Mouse (Mus musculus): ENCODE results near the gene Cachd1.

Cachd1 gene

GRCm38 (mm10) chr4:100793147-100793546, 16.7 kb downstream of the Cachd1 start:
- no peak for DNase-seq

DNA sequence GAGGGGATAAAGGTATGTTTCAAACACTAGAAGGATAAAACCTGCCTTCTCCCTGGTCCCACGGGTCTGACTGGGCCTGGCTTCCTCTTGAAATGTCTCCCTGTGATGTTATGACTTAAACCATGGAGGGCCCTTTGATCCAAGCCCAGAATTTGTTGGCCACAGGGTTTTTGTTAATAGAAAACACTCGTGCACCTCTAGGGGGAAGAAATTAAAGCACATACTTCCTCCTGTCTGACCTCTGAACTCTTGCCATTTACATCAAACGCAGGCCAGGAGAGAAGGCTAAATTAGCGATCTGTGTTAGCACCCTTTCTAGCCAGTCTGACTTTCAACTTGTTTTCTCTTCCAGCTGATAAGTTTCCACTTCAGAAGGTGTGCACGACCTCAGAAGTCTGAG, 19.0 kb downstream of the Cachd1 start:
- DNase-seq, result no peak

GRCm38 (mm10) chr4:100800730-100801442, 24.4 kb downstream of the Cachd1 start:
- DNase-seq, result no peak

DNA sequence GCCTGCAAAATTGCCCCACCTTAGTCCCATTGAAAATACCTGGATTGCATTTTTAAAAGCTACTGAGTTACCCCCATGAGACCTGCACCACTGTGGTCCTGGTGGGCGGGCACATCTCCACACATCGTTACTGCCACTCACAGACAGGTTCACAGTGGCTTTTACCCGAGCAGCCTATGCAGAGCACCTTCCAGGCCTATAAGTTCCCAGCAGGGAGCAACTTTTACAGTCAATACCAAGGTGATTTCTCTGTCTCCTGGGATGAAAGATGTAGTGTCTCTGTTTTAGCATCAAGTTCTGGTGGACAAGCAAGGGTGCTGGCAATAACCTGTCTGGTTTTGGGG, 24.9 kb downstream of the Cachd1 start:
- DNase-seq, result no peak

DNA sequence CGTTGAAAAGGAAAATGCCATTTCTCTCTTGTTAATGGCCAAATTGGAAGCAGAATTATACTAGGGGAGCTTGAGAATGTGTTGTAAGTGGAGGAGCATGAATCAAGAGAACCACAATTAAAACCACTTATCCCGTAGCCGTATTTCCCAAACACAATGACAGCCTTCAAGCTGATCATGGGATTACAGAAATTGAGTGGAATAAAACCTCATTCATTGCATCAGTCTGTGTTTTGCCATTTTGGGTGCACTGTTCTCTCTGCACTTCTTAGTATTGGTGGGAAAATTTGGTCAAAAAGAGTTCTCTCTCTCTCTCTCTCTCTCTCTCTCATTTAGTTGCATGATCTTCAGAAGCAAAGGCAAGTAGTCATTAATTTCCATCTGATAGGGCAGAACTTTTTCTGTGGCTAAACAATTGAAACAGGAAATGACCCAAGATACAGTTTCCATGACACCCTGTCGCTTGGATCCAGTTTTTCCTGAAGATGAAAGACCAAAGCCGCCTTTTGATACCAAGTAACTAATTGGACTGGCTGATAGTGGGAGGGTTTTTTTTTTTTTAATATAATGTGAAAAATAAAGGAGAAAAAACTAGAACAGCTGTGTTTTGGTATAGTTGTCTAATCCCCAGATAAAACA, 34.7 kb downstream of the Cachd1 start:
- DNase-seq, result no peak

GRCm38 (mm10) chr4:100811802-100812510, 35.5 kb downstream of the Cachd1 start:
- no peak for DNase-seq

DNA sequence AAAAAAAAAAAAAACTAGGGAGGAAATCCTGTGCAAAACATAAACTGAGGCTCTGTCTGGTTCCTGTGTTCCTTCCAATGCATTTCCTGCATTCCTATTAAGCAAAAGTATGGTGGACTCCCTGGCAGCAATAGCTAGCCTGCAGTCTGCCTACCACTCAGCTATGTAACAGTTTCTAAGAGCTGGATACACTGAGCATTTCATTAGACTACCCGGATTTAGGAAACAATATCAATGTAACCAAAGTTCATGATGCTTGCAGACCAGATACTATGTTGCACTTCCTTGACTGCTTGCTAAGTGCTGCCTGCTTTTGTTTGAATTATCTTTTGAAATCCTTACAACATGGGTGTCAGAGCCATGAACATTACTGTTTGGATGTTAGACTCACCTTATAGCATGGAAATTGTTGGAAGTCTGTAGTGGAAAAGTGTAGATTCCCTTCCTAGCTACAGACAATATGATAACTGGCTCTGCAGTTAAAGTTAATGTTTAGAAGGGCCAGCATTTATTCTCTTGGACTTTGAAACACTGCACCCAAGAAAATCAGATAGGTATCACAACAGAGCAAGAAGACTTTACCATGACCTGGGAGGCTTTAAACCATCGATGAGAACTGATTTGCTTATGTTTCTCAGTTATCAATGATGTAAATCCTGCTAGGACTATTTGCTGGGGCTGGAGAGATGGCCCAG, 37.4 kb downstream of the Cachd1 start:
- DNase-seq, result no peak

DNA sequence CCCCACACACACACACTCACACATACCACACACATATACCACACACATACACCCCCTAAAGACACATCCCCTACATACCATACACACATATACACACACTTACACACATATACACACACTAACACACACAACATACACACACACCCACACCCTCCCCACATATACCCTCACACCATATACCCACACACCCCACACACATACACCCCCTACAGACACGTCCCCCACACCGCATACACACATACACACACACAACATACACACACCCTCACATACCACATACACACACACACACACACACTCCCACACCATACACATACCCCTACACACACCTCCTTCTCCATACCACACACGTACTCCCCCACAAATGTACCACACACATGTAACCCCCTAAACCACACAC, 42.8 kb downstream of the Cachd1 start:
- no peak for DNase-seq

DNA sequence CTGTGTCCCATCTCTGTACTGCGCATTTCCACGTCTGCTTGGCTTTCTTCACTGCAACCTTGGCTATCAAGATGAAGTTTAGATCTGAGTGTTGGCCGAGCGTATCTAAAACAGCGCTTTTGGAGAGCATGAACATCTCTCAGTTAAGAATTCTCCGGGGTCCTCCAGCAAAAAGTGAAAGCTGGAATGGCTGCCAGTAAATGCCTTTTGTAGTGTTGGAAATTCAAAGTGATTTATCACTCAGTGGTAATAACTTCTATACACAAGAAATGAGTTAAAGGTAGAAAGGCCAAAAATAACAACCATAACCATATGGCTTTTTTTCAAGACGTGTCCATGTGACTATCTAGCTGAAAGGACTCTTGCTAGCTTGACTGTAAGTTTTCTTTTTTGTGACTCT, 46.1 kb downstream of the Cachd1 start:
- DNase-seq, result no peak

GRCm38 (mm10) chr4:100827374-100827773, 50.9 kb downstream of the Cachd1 start:
- DNase-seq, result no peak

GRCm38 (mm10) chr4:100828737-100829136, 52.3 kb downstream of the Cachd1 start:
- DNase-seq, result no peak

- DNase-seq, result no peak
Measured at GRCm38 (mm10) chr4:100837205-100837604, 60.7 kb downstream of the Cachd1 start.

DNA sequence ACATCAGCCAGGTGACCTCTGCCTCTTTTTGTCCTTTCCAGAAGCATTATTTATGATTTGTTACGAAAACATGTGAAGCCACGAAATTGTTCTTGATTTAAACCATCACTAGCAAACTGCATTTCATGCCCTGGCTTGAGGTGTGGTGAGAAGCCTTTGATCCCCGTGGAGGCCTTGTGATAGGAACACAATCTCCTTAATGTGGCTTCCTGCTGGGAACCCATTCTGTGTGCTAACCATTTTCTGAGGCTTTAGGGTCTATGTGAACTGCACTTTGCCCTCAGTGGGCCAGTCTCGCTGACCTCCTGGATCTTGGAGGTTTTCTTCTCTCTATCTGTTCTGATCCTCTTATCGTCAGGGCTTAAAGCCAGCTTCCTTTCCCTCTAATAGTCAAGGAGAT, 66.2 kb downstream of the Cachd1 start:
- no peak for DNase-seq

- no peak for DNase-seq
Measured at GRCm38 (mm10) chr4:100843119-100843518, 66.6 kb downstream of the Cachd1 start.

- DNase-seq, result no peak
Measured at GRCm38 (mm10) chr4:100850846-100851495, 74.5 kb downstream of the Cachd1 start.

DNA sequence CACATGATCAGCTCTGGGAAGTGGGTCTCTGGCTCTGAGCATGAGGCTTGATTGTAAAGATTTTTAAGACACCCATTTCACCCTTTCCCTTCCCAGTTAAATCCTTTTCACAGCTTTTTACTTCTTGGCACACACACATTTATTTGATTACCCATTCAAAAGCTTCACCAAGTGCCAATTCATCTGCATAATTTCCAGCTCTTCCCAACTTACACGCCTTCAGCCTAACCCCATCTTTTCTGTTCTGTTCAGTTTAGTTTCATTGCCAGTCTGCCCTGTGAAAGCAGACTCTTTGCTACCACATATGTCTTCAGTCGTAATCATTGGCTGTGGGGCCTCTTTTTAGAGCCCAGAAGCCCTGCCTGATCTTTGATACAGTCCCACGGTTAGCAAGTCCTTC, 76.0 kb downstream of the Cachd1 start:
- no peak for DNase-seq

- DNase-seq, result no peak
Measured at GRCm38 (mm10) chr4:100853426-100853825, 77.0 kb downstream of the Cachd1 start.

GRCm38 (mm10) chr4:100855373-100855772, 78.9 kb downstream of the Cachd1 start:
- no peak for DNase-seq

DNA sequence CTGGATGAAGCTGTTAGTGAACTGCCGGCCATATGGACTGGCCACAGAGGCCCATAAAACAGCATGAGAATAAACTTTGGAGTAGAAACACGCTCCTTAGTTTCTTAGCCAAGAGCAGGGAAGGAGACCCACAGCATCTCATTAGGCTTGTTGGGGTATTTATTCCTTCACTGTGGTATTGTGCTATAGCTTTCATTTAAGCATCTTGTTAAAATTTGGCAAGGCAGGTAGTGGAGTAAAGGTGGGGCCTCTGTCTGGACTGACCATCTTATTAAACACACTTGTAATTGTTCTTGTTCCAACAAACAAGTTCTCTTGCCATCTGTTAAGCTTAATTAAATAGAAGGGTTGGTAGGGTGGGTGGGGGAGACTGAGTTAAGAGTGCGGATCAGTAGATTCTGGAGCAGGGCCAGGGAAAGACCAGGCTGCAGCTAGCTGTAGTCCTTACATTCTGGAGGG, 81.0 kb downstream of the Cachd1 start:
- DNase-seq, result no peak

DNA sequence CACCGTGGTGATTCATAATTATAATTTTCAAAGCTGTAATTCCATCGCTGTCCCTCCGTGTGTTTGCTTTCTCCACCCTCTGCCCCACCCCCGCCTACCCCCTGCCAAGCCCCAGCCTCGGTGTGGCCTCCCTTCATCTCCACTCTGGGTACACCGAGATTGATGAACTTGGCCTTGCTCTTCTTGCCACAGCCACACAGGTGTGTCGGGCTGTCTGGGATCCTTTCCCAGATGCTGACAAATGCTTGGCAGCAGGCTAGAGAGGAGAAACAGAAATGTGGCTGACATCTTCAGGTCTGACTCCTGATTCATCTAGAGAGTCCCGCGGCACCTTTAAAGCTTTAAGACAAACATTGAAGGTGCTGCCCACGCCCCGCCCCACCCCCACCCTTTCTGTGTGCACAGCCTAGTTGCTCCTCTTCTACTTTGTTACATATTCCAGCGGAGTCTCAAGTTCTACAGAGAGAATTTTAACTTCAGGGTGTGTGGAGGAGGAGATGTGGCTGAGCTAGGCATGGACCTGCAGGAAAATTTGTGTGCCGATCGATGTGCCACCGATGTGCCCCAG, 87.5 kb downstream of the Cachd1 start:
- no peak for DNase-seq

DNA sequence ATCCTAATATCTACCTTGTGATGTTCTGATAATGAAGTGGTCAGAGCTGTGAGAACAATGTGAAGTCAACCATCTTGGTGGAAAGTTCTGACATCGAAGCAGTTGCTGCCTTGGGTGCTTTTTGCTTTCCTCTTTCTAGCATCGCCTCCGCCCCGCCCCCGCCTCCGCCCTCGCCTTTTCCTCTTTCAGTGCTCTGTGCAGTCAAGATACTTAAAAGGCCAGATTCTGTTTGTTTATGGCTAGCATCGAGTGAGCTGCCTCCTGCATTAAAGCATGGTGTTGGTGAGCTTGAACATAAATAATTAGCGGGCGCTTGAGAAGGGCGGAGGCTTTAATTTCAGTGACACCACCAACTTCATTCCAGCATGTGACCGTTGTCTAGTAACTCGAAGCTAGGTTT, 88.9 kb downstream of the Cachd1 start:
- DNase-seq, result no peak

DNA sequence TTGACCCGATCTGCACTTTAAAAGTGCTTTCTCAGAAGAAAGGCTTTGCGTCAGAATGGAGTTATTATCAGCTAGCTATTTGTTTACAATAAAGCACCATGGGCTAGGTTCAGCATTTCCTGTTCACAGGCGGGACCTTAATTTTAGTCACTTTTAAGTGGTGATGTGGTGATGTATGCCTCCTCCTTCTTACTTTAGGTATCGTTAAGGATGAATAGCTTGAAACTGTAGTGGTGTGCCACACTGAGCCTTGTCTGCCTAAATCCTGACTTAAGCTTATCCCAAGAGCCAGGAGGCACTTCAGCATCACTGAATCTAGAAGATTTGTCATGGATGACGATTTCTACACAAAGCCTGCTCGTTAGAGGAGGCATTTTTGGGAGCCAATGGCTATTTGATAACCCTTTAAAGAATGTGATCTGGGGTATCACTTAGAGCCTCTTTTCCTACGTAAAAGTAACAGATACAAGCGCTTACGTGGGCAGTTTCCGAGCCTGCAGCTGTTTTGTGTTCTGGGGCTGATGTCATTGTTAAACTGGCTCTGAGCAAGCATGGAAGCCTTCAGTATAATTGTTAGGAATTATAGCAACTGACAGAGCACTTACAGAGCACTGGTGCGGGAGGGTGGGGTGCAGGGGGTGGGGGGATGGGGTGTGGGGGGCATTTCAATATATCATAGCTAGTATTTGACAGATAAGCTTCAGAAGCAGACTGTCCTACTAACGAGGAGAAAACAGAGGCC, 89.7 kb downstream of the Cachd1 start:
- no peak for DNase-seq

Data from thymus, postnatal 14 days (tissue).